Mouse (Mus musculus) naive thymus-derived CD4-positive, alpha-beta T cell, adult 2 months (primary cell): ENCODE data around the gene Tmem229a.

ENCODE experiments used
- DNase-seq: peaks from one replicate; pipeline ENCODE4 v3.0.0-alpha.2; 2011; ENCODE audit warnings: low read depth

Tmem229a gene

GRCm38 (mm10) chr6:24955946-24956585 lies at the start of gene Tmem229a:
TSS of gene Tmem229a (minus strand) at chr6:24956297.
- no peak for DNase-seq

DNA sequence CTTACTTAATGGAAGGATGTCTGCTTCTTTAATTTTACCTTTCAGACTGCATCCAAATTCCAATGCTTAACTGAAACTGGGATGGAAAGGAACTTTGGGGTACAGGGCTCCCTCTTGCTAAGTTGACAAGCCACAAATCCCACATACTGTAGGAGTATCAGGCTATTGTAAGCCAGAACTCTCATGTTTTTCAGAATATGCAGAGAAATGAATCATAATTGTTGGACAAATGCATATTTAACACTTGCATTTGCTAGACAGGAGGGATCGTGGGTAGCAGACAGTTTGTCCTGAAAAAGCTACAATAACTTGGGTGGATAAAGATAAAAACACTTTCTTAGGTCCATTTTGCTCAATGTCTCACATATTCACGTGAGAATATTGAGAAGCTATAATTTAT lies 37.7 kb upstream of the Tmem229a start:
- no peak for DNase-seq

DNA sequence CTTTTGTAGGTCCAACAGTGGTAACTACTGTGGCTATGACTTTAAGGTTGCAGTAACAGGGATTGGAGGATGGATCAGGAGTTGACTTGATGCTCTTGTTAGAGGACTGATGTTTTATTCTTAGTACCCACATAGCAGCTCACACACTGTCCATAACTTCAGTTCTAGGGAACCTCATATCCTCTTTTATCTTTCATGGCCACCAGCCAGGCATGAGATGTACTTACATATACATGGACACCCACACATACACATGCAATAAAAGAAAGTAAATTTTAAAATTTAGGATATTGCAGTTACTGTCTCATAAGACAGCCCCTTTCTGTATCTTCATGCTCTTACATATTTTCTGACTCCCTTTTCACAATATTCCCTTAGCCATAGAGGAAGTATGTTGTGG lies 33.7 kb upstream of the Tmem229a start:
- DNase-seq, result no peak

- no peak for DNase-seq
Measured at GRCm38 (mm10) chr6:24976176-24976575, 20.1 kb upstream of the Tmem229a start.

- no peak for DNase-seq
Measured at GRCm38 (mm10) chr6:24968471-24969223, 12.6 kb upstream of the Tmem229a start.

- DNase-seq, result no peak
Measured at GRCm38 (mm10) chr6:24967726-24968125, 11.6 kb upstream of the Tmem229a start.

- no peak for DNase-seq
Measured at GRCm38 (mm10) chr6:24966010-24966682, 10.0 kb upstream of the Tmem229a start.

DNA sequence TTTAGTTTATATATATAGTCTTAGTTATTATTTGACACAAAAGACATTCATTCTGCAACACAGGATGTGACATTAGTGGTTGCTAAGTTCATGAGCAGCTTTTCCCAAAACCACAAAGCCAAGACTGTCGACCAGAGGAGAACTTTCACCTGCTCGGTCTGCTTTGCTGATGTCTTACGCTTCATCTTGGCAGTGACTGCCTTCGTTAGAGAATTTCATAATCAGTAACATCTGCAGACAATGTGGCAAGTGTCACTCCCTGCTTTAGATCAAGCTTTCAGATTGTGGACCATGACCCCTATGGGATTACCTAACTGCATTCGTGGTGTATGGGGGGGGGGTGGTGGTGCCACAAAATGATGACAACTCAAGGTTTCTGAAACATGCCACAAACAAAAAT lies 7.7 kb upstream of the Tmem229a start:
- DNase-seq, result no peak

GRCm38 (mm10) chr6:24956586-24956973 lies 483 bp upstream of the Tmem229a start:
- DNase-seq, result no peak

- DNase-seq, result no peak
Measured at GRCm38 (mm10) chr6:24955131-24955945, 759 bp downstream of the Tmem229a start.

GRCm38 (mm10) chr6:24954126-24954525 lies 2.0 kb downstream of the Tmem229a start:
- DNase-seq, result no peak

DNA sequence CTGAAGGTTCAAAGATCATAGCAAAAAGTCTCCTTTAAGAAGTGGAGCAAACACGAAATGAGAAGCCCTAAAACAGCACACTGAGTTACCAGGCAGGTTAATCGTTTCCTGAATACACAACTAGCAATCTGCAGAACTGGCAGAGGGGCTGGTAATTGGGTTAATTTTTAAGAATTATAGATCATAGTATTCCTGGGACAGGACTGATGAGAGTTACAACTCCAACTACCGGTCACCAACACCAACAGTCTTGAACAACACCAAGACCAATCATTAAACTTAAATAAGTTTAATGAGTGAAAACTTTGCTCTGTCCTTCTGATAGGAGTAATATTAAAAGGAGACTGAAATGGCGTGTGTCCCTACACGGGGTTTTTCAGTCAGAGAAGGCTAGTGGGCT lies 3.8 kb downstream of the Tmem229a start:
- DNase-seq, result no peak

GRCm38 (mm10) chr6:24950669-24951068 lies 5.4 kb downstream of the Tmem229a start:
- DNase-seq, result no peak

DNA sequence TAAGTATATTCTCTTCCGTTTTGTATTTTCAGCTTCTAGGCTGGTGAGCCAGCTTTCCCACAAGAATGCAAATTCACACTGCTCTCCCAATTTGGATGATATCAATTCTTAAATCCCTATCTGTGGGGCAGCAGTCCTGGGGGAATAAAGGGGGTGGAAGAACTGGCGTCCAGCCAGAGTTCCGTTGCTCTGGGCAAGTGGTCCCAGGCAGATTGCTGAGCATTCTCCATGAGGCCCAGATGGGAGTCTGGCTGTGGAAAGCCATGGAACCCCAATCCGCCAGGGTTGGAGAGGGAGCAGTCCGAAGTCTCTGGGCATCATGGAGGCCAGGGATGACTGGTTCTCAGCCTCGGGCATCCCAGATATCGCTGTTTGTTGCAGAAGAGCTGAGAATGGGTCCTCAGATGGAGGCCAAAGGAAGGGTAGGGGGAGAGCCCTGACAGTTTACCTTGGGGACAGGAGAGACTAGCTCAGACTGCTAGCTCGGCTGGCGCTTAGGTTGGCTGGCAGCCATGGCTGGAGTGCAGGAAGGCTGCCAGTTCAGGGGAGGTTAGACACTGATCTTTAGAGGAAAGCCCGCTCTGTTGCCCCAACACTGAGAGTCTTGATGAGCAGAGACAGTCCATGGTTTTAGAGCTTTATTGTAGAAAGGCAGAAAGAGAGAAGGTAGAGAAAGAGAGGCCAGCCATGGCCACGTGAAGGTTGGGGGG lies 30.9 kb downstream of the Tmem229a start:
- no peak for DNase-seq

DNA sequence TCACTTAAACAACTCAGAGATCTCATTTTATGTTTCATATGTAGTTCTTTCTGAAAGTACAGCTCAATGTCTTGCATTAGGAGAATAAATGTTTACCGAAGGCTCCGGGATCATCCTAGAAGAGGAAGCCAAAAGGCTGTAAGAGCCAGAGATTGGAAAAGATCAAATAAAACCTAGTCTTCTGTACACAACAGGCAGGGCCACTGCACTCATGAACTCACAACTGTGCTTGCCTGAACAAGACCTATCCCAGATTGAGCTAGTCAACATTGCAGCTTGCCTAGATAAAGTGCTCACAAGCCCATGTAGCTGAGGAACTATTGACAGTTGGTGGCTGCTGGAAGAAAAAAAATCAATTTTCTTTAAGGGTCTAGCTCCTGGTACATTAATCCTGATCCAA lies 42.5 kb downstream of the Tmem229a start:
- no peak for DNase-seq

DNA sequence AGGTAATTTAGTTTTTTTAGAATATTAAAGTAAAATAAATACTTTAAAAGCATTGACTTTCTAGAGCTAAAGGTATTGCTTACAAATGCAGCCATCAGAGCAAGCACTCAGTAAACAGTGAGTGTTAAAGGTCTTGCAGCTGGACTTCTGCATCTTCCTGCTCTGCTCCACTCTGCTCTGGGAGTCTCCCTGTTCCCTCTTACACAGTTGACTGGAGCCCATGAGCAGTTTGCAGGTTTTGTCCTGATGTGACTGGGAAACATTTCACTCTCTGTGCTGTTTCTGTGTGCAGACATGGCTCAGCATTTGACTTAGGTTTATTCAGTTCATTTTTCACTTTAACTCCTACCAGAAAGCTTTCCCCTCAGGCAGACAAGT lies 45.4 kb downstream of the Tmem229a start:
- DNase-seq, result no peak

DNA sequence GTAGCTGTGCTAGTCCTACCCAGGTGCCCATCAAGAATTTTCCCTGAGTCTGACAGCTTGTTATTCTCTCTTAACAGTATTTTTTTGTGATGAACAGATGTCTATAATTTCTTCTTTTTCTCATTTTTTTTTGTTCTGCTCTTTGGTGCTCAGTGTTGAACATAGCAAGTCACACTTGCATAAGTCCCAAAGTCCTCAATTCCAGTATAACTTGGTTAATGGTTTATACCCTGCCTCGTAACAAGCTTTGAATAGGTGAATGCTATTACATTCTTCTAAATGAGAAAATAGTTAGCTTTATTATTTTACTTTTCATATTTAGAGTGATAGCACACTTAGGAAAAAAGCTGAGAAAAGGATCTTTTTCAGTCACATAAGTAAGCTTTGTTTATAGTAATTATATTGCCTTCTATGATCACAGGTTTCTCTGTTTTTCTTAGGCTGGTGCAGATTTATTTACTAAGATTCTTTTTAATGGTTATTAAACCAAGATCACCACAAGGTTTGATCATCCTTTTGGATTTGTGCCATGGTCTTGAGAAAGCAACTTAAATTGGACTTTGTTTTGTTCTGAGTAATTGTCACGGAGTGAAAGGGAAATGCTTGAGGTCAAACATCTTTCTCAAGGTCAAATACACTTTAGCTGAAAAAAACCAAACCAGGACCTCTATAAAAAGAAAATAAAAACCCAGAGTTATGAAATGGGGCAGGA lies 45.9 kb downstream of the Tmem229a start:
- DNase-seq, result no peak

GRCm38 (mm10) chr6:24907824-24908223 lies 48.3 kb downstream of the Tmem229a start:
- no peak for DNase-seq

DNA sequence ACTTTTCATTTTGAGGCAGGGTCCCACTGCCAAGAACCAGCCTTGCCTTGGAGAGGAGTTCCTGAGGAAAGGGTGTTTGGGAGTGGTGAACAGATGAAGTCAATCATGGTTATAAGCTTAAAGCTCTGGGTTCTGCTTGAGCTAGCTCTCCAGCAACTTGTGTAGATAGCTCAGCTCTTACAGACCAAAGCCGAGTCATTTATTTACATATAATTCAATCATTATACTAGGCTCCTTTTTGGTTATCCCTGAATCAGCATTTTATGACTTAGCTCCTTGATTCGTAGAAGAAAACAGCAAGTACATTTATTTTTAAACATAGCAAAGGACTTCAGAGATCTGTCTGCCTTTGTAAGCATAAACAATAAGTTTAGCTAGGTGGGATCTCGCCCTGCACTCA lies 51.0 kb downstream of the Tmem229a start:
- no peak for DNase-seq
